Mouse (Mus musculus): ENCODE results near the gene Rrbp1. TPM values are rescaled to one million over a fixed set of nuclear protein-coding genes. Genes with fewer than 3 reads are reported as not detected.
A peak's percentile ranks its signal among the peaks of the same experiment; 100 is the strongest.

The Rrbp1 gene
- polyA plus RNA-seq, 1 experiment from 2014 or later: 52.4 TPM

DNA sequence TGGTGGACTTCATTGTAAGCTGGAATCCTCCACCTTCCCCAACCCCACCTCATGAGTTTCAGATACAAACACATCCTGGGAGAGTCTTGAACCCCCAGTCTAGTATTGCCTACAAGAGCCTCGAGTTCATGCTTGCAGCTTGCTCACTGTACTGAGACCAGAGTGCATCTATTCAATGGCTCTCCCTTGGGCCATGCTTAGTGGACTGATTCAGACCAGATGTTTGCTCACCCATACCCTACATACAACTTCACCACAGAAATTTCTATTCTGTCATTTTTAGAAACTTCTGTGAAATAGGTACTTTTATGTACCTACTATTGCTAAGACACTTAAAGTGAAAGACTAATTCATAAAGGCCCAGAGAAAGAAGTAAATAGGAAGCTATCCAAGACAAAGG lies 18.1 kb downstream of the Rrbp1 start:
- Histone ChIP-seq H3K4me3 (ENCODE audit: low read length) (no peak overlapping the region), H3K4me2 (ENCODE audit: low read depth, low read length) (no peak overlapping the region), H3K27me3 (ENCODE audit: control insufficient read depth, insufficient read depth, low read length) (no peaks in the 10 kb centered on the region), H3K27ac (ENCODE audit: low read length) (peak overlapping the region; percentile 59), H3K36me3 (ENCODE audit: control insufficient read depth, insufficient read depth) (0 out of 2 replicates have a peak, but pooled peaks cover 3% of the 10 kb centered on the region), H3K9ac (ENCODE audit: low read length) (no peak overlapping the region), H3K9me3 (replicated peaks; ENCODE audit: control insufficient read depth, low read length) (no peaks in the 10 kb centered on the region), H3K4me1 (ENCODE audit: control insufficient read depth, insufficient read depth, low read length) (peaks cover 30% of the 10 kb centered on the region)
- 76% methylated on average over 1 of the region's 1 CpGs for WGBS
- ATAC-seq (replicated peaks; ENCODE audit: extremely low read depth, insufficient read depth, low FRiP score): no peak

DNA sequence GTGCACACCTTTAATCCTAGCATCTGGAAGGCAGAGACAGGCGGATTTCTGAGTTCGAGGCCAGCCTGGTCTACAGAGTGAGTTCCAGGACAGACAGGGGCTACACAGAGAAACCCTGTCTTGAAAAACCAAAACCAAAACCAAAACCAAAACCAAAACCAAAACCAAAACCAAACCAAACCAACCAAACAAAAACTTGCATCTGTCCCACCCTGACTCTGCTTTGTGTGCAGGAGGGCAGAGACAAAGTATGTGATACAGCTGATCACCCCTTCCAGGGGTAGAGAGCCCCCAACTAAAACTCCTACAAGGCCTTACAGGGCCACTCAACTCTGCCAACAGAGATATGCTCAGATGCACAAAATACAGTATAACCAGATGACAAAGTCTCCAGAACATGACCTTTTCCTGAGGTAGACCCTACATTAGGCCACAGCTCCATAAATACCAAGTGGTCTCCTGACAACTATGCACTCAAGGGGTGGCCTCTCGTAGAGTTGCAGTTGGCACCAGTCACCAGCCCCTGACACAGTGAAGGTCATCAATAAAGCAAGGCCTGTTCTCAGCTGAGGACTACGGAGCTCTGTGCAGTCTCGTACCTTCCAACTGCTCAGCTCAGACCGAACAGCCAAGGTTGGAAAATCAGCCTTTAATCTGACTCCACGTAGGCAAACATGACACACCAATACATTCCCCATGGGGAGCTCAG lies 18.9 kb downstream of the Rrbp1 start:
- peak overlapping the region; percentile 25; the same call in 1 of the 2 replicates for H3K27ac ChIP-seq (ENCODE audit: low read length)
- H3K9me3 ChIP-seq (replicated peaks; ENCODE audit: control insufficient read depth, low read length): no peaks in the 10 kb centered on the region

DNA sequence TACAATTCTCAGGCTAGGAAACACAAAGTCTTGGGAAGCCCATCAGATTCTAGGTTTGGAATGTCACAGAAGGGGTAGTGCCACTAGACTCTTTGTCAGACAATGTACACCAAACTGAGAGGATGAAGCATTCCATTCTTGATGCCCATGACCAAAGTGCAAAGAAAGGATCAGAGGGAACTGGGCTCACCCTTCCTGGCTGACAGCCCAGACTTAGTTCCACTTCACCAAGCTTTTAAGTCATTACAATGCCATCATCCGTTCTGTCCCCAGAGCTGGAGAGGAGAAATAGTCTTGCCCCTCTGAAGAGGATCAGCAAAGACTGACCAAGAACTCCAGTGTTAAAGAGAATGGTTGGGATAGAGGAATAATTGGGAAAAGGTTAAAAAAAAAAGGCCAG lies 20.1 kb downstream of the Rrbp1 start:
- peaks cover 30% of the 10 kb centered on the region for H3K4me1 ChIP-seq (ENCODE audit: control insufficient read depth, insufficient read depth, low read length)
- peak; percentile 65 for ATAC-seq (replicated peaks; ENCODE audit: extremely low read depth, insufficient read depth, low FRiP score)
- no peak overlapping the region for H3K9ac ChIP-seq (ENCODE audit: low read length)
- H3K36me3 ChIP-seq (ENCODE audit: control insufficient read depth, insufficient read depth): 0 out of 2 replicates have a peak, but pooled peaks cover 3% of the 10 kb centered on the region
- H3K4me2 ChIP-seq (ENCODE audit: low read depth, low read length): no peak overlapping the region
- no peaks in the 10 kb centered on the region for H3K27me3 ChIP-seq (ENCODE audit: control insufficient read depth, insufficient read depth, low read length)
- no peaks in the 10 kb centered on the region for H3K9me3 ChIP-seq (replicated peaks; ENCODE audit: control insufficient read depth, low read length)
- no peak overlapping the region for H3K27ac ChIP-seq (ENCODE audit: low read length)
- H3K4me3 ChIP-seq (ENCODE audit: low read length): no peak overlapping the region
- WGBS: 21% methylated on average over 1 of the region's 1 CpGs

More for the DNA sequence above, 18.9 kb downstream of the Rrbp1 start:
- H3K4me2 ChIP-seq (ENCODE audit: low read depth, low read length): no peak overlapping the region
- 73% methylated on average over 7 of the region's 7 CpGs for WGBS
- H3K36me3 ChIP-seq (ENCODE audit: control insufficient read depth, insufficient read depth): 0 out of 2 replicates have a peak, but pooled peaks cover 3% of the 10 kb centered on the region
- no peak overlapping the region for H3K4me3 ChIP-seq (ENCODE audit: low read length)
- no peak overlapping the region for H3K9ac ChIP-seq (ENCODE audit: low read length)
- H3K27me3 ChIP-seq (ENCODE audit: control insufficient read depth, insufficient read depth, low read length): no peaks in the 10 kb centered on the region
- ATAC-seq (replicated peaks; ENCODE audit: extremely low read depth, insufficient read depth, low FRiP score): no peak; the same call in 1 of the 2 replicates
- H3K4me1 ChIP-seq (ENCODE audit: control insufficient read depth, insufficient read depth, low read length): peaks cover 30% of the 10 kb centered on the region

DNA sequence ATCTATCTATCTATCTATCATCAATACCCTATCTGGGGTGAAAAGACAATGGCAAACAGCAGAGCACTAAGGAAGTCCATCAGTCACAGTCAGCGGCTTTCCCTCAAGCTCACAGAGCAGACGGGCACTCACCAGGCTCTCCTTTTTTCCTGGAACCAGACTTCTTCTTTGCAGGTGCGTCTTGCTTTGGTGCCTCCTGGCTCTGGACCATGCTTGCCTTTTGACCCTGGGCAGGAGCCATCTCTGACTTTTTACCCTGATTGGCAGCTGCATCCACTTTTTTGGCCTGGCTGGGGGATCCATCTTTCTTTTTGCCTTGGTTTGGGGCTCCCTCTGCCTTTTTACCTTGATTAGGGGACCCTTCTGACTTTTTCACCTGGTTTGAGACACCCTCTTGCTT lies 23.0 kb downstream of the Rrbp1 start:
- H3K27me3 ChIP-seq (ENCODE audit: control insufficient read depth, insufficient read depth, low read length): no peaks in the 10 kb centered on the region
- H3K9me3 ChIP-seq (replicated peaks; ENCODE audit: control insufficient read depth, low read length): no peaks in the 10 kb centered on the region
- no peak for ATAC-seq (replicated peaks; ENCODE audit: extremely low read depth, insufficient read depth, low FRiP score)
- H3K4me3 ChIP-seq (ENCODE audit: low read length): no peak overlapping the region
- no peak overlapping the region for H3K9ac ChIP-seq (ENCODE audit: low read length)
- no peak overlapping the region for H3K4me2 ChIP-seq (ENCODE audit: low read depth, low read length)
- no peak overlapping the region for H3K27ac ChIP-seq (ENCODE audit: low read length)
- WGBS: 87% methylated on average over 3 of the region's 3 CpGs
- H3K36me3 ChIP-seq (ENCODE audit: control insufficient read depth, insufficient read depth): peaks cover 11% of the 10 kb centered on the region; the same call in 1 of the 2 replicates
- H3K4me1 ChIP-seq (ENCODE audit: control insufficient read depth, insufficient read depth, low read length): peaks cover 25% of the 10 kb centered on the region

DNA sequence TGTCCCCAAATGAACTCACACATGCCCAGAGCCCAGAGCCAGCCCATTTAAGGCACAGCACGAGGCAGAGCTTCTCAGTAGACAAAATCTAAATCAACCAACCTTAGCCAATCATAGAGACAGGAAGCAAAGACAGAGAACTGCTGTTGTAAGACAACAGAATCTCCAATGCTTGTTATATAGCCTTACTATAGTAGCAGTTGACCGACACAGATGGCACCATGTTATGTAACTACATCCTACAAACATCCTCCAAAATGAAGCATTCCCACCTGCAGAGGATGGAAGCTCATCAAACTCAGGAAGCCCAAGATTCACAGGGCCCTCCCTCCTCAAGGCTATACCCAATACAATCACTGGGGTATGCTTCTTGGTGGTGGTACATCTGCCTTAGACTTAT lies 23.6 kb downstream of the Rrbp1 start:
- Histone ChIP-seq H3K4me1 (ENCODE audit: control insufficient read depth, insufficient read depth, low read length) (peaks cover 21% of the 10 kb centered on the region), H3K9ac (ENCODE audit: low read length) (no peak overlapping the region), H3K36me3 (ENCODE audit: control insufficient read depth, insufficient read depth) (peaks cover 11% of the 10 kb centered on the region; the same call in 1 of the 2 replicates), H3K27me3 (ENCODE audit: control insufficient read depth, insufficient read depth, low read length) (no peaks in the 10 kb centered on the region), H3K9me3 (replicated peaks; ENCODE audit: control insufficient read depth, low read length) (no peaks in the 10 kb centered on the region), H3K4me3 (ENCODE audit: low read length) (no peak overlapping the region), H3K4me2 (ENCODE audit: low read depth, low read length) (no peak overlapping the region), H3K27ac (ENCODE audit: low read length) (no peak overlapping the region)
- WGBS: 74% methylated on average over 2 of the region's 2 CpGs
- no peak for ATAC-seq (replicated peaks; ENCODE audit: extremely low read depth, insufficient read depth, low FRiP score)

DNA sequence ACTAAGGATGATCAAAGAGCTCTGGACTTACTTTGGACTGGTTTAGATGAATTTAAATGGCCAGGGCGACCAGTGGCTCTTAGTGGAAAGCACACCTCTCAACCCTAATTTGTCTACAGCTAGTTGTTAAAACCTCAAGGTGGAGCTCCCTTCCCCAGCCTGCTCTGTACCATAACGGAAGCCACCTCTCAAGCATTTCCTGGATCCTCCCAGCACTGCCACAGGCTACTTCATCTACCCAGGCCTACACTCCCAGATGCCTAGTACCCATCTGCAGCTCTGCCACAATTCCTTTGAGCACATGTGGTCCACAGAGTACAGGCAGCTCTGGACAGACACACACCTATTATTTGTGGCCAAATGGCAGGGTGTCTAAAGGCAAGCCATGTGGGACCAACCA lies 27.6 kb downstream of the Rrbp1 start:
- peaks cover 8% of the 10 kb centered on the region; the same call in 1 of the 2 replicates for H3K36me3 ChIP-seq (ENCODE audit: control insufficient read depth, insufficient read depth)

DNA sequence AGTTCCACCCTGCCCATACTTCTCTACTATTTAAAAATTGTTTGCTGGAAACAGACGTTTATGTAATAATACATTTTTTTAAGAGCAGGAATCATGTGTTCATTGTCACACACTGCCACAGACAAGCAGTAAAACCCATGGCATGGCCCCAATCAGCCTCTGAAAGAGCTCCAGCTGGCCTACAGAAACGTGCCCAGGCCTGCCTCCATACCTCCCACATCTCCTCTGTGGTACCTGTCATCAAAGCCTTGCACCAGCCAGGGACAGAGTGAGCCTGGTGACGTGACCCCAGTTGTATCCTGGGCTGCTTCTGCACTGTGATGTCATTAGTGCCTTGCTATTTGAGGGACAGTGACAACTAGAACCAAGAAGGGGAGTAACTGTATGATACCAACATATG lies 28.2 kb downstream of the Rrbp1 start:
- WGBS: 42% methylated on average over 3 of the region's 3 CpGs
- ATAC-seq (replicated peaks; ENCODE audit: extremely low read depth, insufficient read depth, low FRiP score): no peak

More for the DNA sequence above, 27.6 kb downstream of the Rrbp1 start:
- WGBS: 55% methylated on average over 2 of the region's 2 CpGs
- Histone ChIP-seq H3K9ac (ENCODE audit: low read length) (no peak overlapping the region), H3K27me3 (ENCODE audit: control insufficient read depth, insufficient read depth, low read length) (no peaks in the 10 kb centered on the region), H3K4me2 (ENCODE audit: low read depth, low read length) (no peak overlapping the region), H3K4me3 (ENCODE audit: low read length) (no peak overlapping the region), H3K9me3 (replicated peaks; ENCODE audit: control insufficient read depth, low read length) (no peaks in the 10 kb centered on the region), H3K4me1 (ENCODE audit: control insufficient read depth, insufficient read depth, low read length) (0 out of 2 replicates have a peak, but pooled peaks cover 3% of the 10 kb centered on the region), H3K27ac (ENCODE audit: low read length) (no peak overlapping the region)
- ATAC-seq (replicated peaks; ENCODE audit: extremely low read depth, insufficient read depth, low FRiP score): no peak

DNA sequence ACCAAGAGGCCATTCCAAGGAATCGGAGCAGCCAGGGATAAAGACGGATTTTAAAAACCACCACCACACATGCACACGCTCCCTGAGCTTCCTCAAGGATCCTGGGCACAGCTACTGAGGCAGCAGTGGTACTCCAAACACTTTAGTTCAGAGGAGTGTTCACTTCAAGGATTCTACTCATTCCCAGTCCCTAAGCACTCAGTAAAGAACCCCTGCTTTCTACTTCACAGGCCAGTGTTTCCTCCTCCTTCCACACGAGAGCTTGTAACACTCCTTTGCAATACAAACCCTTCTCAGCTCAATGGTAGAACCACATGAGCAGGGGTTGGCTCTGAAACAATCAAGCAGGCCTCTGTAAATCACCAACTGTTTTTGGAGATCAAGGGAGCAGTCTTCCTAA lies 28.9 kb downstream of the Rrbp1 start:
- Histone ChIP-seq H3K9ac (ENCODE audit: low read length) (no peak overlapping the region), H3K27me3 (ENCODE audit: control insufficient read depth, insufficient read depth, low read length) (no peaks in the 10 kb centered on the region), H3K36me3 (ENCODE audit: control insufficient read depth, insufficient read depth) (peaks cover 10% of the 10 kb centered on the region; the same call in 1 of the 2 replicates), H3K4me2 (ENCODE audit: low read depth, low read length) (no peak overlapping the region), H3K4me3 (ENCODE audit: low read length) (no peak overlapping the region), H3K4me1 (ENCODE audit: control insufficient read depth, insufficient read depth, low read length) (0 out of 2 replicates have a peak, but pooled peaks cover 3% of the 10 kb centered on the region), H3K9me3 (replicated peaks; ENCODE audit: control insufficient read depth, low read length) (no peaks in the 10 kb centered on the region), H3K27ac (ENCODE audit: low read length) (no peak overlapping the region)
- ATAC-seq (replicated peaks; ENCODE audit: extremely low read depth, insufficient read depth, low FRiP score): no peak
- WGBS: 89% methylated on average over 4 of the region's 4 CpGs

More for the DNA sequence above, 28.2 kb downstream of the Rrbp1 start:
- no peaks in the 10 kb centered on the region for H3K27me3 ChIP-seq (ENCODE audit: control insufficient read depth, insufficient read depth, low read length)
- no peak overlapping the region for H3K4me2 ChIP-seq (ENCODE audit: low read depth, low read length)
- H3K4me1 ChIP-seq (ENCODE audit: control insufficient read depth, insufficient read depth, low read length): 0 out of 2 replicates have a peak, but pooled peaks cover 3% of the 10 kb centered on the region
- no peaks in the 10 kb centered on the region for H3K9me3 ChIP-seq (replicated peaks; ENCODE audit: control insufficient read depth, low read length)
- no peak overlapping the region for H3K4me3 ChIP-seq (ENCODE audit: low read length)
- H3K27ac ChIP-seq (ENCODE audit: low read length): no peak overlapping the region
- peaks cover 10% of the 10 kb centered on the region; the same call in 1 of the 2 replicates for H3K36me3 ChIP-seq (ENCODE audit: control insufficient read depth, insufficient read depth)
- no peak overlapping the region for H3K9ac ChIP-seq (ENCODE audit: low read length)

DNA sequence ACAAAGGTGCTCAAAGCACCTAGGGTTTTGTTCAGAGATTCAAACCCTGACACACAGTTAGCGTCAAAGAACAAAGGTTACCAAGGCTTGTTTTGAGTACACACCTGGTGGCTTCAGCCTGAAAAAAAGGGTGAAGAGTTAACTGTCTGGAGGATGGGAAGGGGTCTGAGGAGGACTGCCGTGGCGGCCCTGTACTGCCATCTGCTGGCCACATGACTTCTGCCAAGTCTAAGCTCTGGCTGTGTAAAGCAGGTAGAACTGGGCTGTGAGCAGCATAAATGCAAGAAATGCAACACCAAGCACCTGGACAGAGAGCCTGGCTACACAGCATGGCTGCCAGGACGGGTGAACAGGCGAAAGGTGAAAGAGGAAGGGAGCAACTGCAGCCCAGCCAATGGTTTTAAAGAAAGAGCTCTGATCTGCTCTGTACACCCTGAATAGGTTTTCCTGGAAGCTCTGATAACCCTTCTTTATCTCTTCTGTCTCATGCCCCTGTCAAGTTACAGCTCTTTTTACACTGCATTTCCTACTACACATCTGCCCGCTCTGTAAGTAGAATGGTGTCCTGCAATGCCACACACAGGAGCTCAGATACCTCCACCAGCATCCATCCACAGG lies 30.2 kb downstream of the Rrbp1 start:
- 31% methylated on average over 6 of the region's 6 CpGs for WGBS
- ATAC-seq (replicated peaks; ENCODE audit: extremely low read depth, insufficient read depth, low FRiP score): peak; percentile 68

More for the DNA sequence above, 30.2 kb downstream of the Rrbp1 start:
- Histone ChIP-seq H3K9me3 (replicated peaks; ENCODE audit: control insufficient read depth, low read length) (no peaks in the 10 kb centered on the region), H3K36me3 (ENCODE audit: control insufficient read depth, insufficient read depth) (peaks cover 10% of the 10 kb centered on the region; the same call in 1 of the 2 replicates), H3K4me1 (ENCODE audit: control insufficient read depth, insufficient read depth, low read length) (0 out of 2 replicates have a peak, but pooled peaks cover 3% of the 10 kb centered on the region), H3K9ac (ENCODE audit: low read length) (no peak overlapping the region), H3K27ac (ENCODE audit: low read length) (no peak overlapping the region), H3K27me3 (ENCODE audit: control insufficient read depth, insufficient read depth, low read length) (no peaks in the 10 kb centered on the region), H3K4me3 (ENCODE audit: low read length) (no peak overlapping the region), H3K4me2 (ENCODE audit: low read depth, low read length) (no peak overlapping the region)

All from heart, embryonic 16.5 days (tissue).